Mouse (Mus musculus) hindbrain, embryonic 15.5 days (tissue): ENCODE results near the gene 9930111J21Rik2. TPM values are rescaled to one million over a fixed set of nuclear protein-coding genes. Genes with fewer than 3 reads are reported as not detected.
"Not testable (repeated sequence)": the region's sequence is repeated elsewhere in the genome, so short reads cannot be mapped to it uniquely, and the experiment has no call there.

ENCODE experiments used
- ATAC-seq: fragments of 200-750 bp; cut with Nextera tagmentation; 2 replicates; pipeline ENCODE4 v1.8.0; 2017; ENCODE audit warnings: low read depth, moderate number of reproducible peaks, moderate TSS enrichment; ENCODE audit not compliant: low FRiP score
- H3K27ac ChIP-seq: fragments of 300-500 bp; sonication (generic); replicated peaks from 2 replicates; pipeline ENCODE4 v1.5.1; 2015; ENCODE audit warnings: mild to moderate bottlenecking, inconsistent platforms
- H3K27me3 ChIP-seq: fragments of 300-500 bp; sonication (generic); 2 replicates; pipeline ENCODE4 v1.6.1; 2015; ENCODE audit warnings: control low read depth, inconsistent platforms
- H3K36me3 ChIP-seq: fragments of 300-500 bp; sonication (generic); 2 replicates; pipeline ENCODE4 v1.6.1; 2015; ENCODE audit warnings: control low read depth, inconsistent platforms
- H3K4me1 ChIP-seq: fragments of 300-500 bp; sonication (generic); replicated peaks from 2 replicates; pipeline ENCODE4 v1.6.1; 2015; ENCODE audit warnings: control low read depth, inconsistent platforms
- H3K4me2 ChIP-seq: fragments of 300-500 bp; sonication (generic); 2 replicates; pipeline ENCODE4 v1.6.1; 2015; ENCODE audit warnings: moderate library complexity, mild to moderate bottlenecking, inconsistent platforms
- H3K4me3 ChIP-seq: fragments of 300-500 bp; sonication (generic); 2 replicates; pipeline ENCODE4 v1.5.1; 2015; ENCODE audit warnings: mild to moderate bottlenecking, inconsistent platforms
- H3K9ac ChIP-seq: fragments of 300-500 bp; sonication (generic); 2 replicates; pipeline ENCODE4 v1.6.1; 2015; ENCODE audit warnings: inconsistent platforms
- H3K9me3 ChIP-seq: fragments of 300-500 bp; sonication (generic); 2 replicates; pipeline ENCODE4 v1.6.1; 2016; ENCODE audit warnings: control low read depth, inconsistent platforms
- WGBS: fragments of 180-500 bp; shearing (Covaris S2); methylation state at CpG from one replicate; pipeline ENCODE4 v1.1.7; 2015; 5-methylcytosine and 5-hydroxymethylcytosine counted together
- polyA plus RNA-seq: library from polyadenylated mRNA; unstranded; fragments of >200 nt; fragmentation: Nextera tagmentation; extraction: Ambion mirVana; gene quantifications from 2 replicates; pipeline ENCODE4 v1.2.1, GENCODE M21; 2015

9930111J21Rik2 gene
- polyA plus RNA-seq: 0.35 and 0.45 TPM in 2 replicates

GRCm38 (mm10) chr11:49051093-49051891, at the start of gene 9930111J21Rik2:
Gene 9930111J21Rik2, minus strand, starts transcription at chr11:49051242.
- 100% methylated on average over 1 of the region's 6 CpGs for WGBS
- H3K9me3 ChIP-seq, H3K4me1 ChIP-seq, H3K9ac ChIP-seq, H3K27ac ChIP-seq, H3K4me2 ChIP-seq, H3K4me3 ChIP-seq, ATAC-seq, H3K36me3 ChIP-seq, H3K27me3 ChIP-seq: not testable (repeated sequence)

GRCm38 (mm10) chr11:49100409-49100808, 49.4 kb upstream of the 9930111J21Rik2 start:
- no peak for ATAC-seq
- no peaks in the 10 kb centered on the region for H3K9me3 ChIP-seq
- H3K36me3 ChIP-seq: no peaks in the 10 kb centered on the region
- no peak overlapping the region for H3K4me2 ChIP-seq
- H3K4me3 ChIP-seq: no peak overlapping the region
- no peaks in the 10 kb centered on the region for H3K4me1 ChIP-seq
- no peaks in the 10 kb centered on the region for H3K27me3 ChIP-seq
- no peak overlapping the region for H3K9ac ChIP-seq
- H3K27ac ChIP-seq: no peak overlapping the region
- 91% methylated on average over 3 of the region's 3 CpGs for WGBS

GRCm38 (mm10) chr11:49095367-49095766, 44.3 kb upstream of the 9930111J21Rik2 start:
- Histone ChIP-seq H3K9me3 (no peaks in the 10 kb centered on the region), H3K27me3 (no peaks in the 10 kb centered on the region), H3K36me3 (no peaks in the 10 kb centered on the region), H3K9ac (no peak overlapping the region), H3K4me2 (no peak overlapping the region), H3K4me3 (no peak overlapping the region), H3K27ac (no peak overlapping the region), H3K4me1 (no peaks in the 10 kb centered on the region)
- WGBS: 81% methylated on average over 4 of the region's 4 CpGs
- ATAC-seq: no peak

- Histone ChIP-seq H3K27ac (no peak overlapping the region), H3K36me3 (no peaks in the 10 kb centered on the region), H3K4me2 (no peak overlapping the region), H3K4me3 (no peak overlapping the region), H3K27me3 (no peaks in the 10 kb centered on the region), H3K4me1 (no peaks in the 10 kb centered on the region), H3K9me3 (no peaks in the 10 kb centered on the region), H3K9ac (no peak overlapping the region)
- WGBS: 89% methylated on average over 6 of the region's 6 CpGs
- no peak for ATAC-seq
Observed at GRCm38 (mm10) chr11:49093861-49094660, 43.0 kb upstream of the 9930111J21Rik2 start.

GRCm38 (mm10) chr11:49092786-49093185, 41.7 kb upstream of the 9930111J21Rik2 start:
- WGBS: 99% methylated on average over 2 of the region's 2 CpGs

GRCm38 (mm10) chr11:49092053-49092586, 41.1 kb upstream of the 9930111J21Rik2 start:
- WGBS: 94% methylated on average over 1 of the region's 1 CpGs
- Histone ChIP-seq H3K27me3 (no peaks in the 10 kb centered on the region), H3K36me3 (no peaks in the 10 kb centered on the region), H3K4me1 (no peaks in the 10 kb centered on the region), H3K4me3 (no peak overlapping the region), H3K9me3 (no peaks in the 10 kb centered on the region), H3K9ac (no peak overlapping the region), H3K27ac (no peak overlapping the region), H3K4me2 (no peak overlapping the region)
- no peak for ATAC-seq

More at GRCm38 (mm10) chr11:49092786-49093185, 41.7 kb upstream of the 9930111J21Rik2 start:
- H3K4me2 ChIP-seq: no peak overlapping the region
- ATAC-seq: no peak
- no peaks in the 10 kb centered on the region for H3K4me1 ChIP-seq
- H3K27ac ChIP-seq: no peak overlapping the region
- H3K36me3 ChIP-seq: no peaks in the 10 kb centered on the region
- H3K27me3 ChIP-seq: no peaks in the 10 kb centered on the region
- H3K4me3 ChIP-seq: no peak overlapping the region
- H3K9ac ChIP-seq: no peak overlapping the region
- no peaks in the 10 kb centered on the region for H3K9me3 ChIP-seq

GRCm38 (mm10) chr11:49091171-49091570, 40.1 kb upstream of the 9930111J21Rik2 start:
- Histone ChIP-seq H3K27me3 (no peaks in the 10 kb centered on the region), H3K4me2 (no peak overlapping the region), H3K27ac (no peak overlapping the region), H3K9me3 (no peaks in the 10 kb centered on the region), H3K4me3 (no peak overlapping the region), H3K9ac (no peak overlapping the region), H3K4me1 (no peaks in the 10 kb centered on the region), H3K36me3 (no peaks in the 10 kb centered on the region)
- 86% methylated on average over 4 of the region's 4 CpGs for WGBS
- no peak for ATAC-seq

- Histone ChIP-seq H3K4me2 (no peak overlapping the region), H3K9ac (no peak overlapping the region), H3K36me3 (no peaks in the 10 kb centered on the region), H3K27me3 (no peaks in the 10 kb centered on the region), H3K4me3 (no peak overlapping the region), H3K9me3 (no peaks in the 10 kb centered on the region), H3K27ac (no peak overlapping the region), H3K4me1 (no peaks in the 10 kb centered on the region)
- 91% methylated on average over 5 of the region's 5 CpGs for WGBS
- ATAC-seq: no peak
Observed at GRCm38 (mm10) chr11:49090551-49090950, 39.5 kb upstream of the 9930111J21Rik2 start.

- Histone ChIP-seq H3K4me2 (no peak overlapping the region), H3K36me3 (no peaks in the 10 kb centered on the region), H3K9ac (no peak overlapping the region), H3K27ac (no peak overlapping the region), H3K4me1 (no peaks in the 10 kb centered on the region), H3K9me3 (no peaks in the 10 kb centered on the region), H3K4me3 (no peak overlapping the region), H3K27me3 (no peaks in the 10 kb centered on the region)
- ATAC-seq: no peak
- 85% methylated on average over 3 of the region's 3 CpGs for WGBS
Observed at GRCm38 (mm10) chr11:49089735-49090507, 38.9 kb upstream of the 9930111J21Rik2 start.

GRCm38 (mm10) chr11:49088990-49089652, 38.1 kb upstream of the 9930111J21Rik2 start:
- H3K4me2 ChIP-seq: no peak overlapping the region
- no peak overlapping the region for H3K4me3 ChIP-seq
- no peak overlapping the region for H3K9ac ChIP-seq
- H3K9me3 ChIP-seq: no peaks in the 10 kb centered on the region
- H3K27ac ChIP-seq: no peak overlapping the region
- H3K4me1 ChIP-seq: no peaks in the 10 kb centered on the region
- H3K27me3 ChIP-seq: no peaks in the 10 kb centered on the region
- 93% methylated on average over 5 of the region's 5 CpGs for WGBS
- H3K36me3 ChIP-seq: no peaks in the 10 kb centered on the region
- no peak for ATAC-seq
